Mouse (Mus musculus) stomach, embryonic 16.5 days (tissue): ENCODE measurements at regions not wholly inside any gene's neighbourhood (a gene's known extent, or its start where the extent isn't known, plus 50 kb on each side); places are given as distances from the start of the nearest gene placed in this dataset.
"Not testable (repeated sequence)": the region's sequence is repeated elsewhere in the genome, so short reads cannot be mapped to it uniquely, and the experiment has no call there.

Experiments
- ATAC-seq: fragments of 200-750 bp; cut with Nextera tagmentation; 2 replicates; pipeline ENCODE4 v1.8.0; 2017; ENCODE audit warnings: moderate number of reproducible peaks, moderate TSS enrichment; ENCODE audit not compliant: insufficient read depth, low FRiP score
- H3K27ac ChIP-seq: fragments of 300-500 bp; sonication (generic); 2 replicates; pipeline ENCODE4 v1.5.1; 2014; ENCODE audit warnings: low read length
- H3K27me3 ChIP-seq: fragments of 300-500 bp; sonication (generic); 2 replicates; pipeline ENCODE4 v1.6.1; 2014; ENCODE audit warnings: low read length, control low read depth, mixed read lengths; ENCODE audit not compliant: control insufficient read depth, insufficient read depth
- H3K36me3 ChIP-seq: fragments of 300-500 bp; sonication (generic); 2 replicates; pipeline ENCODE4 v1.6.1; 2014; ENCODE audit warnings: low read length; ENCODE audit not compliant: control insufficient read depth, insufficient read depth
- H3K4me1 ChIP-seq: fragments of 300-500 bp; sonication (generic); 2 replicates; pipeline ENCODE4 v1.6.1; 2014; ENCODE audit warnings: low read length, control low read depth, mixed read lengths; ENCODE audit not compliant: control insufficient read depth, insufficient read depth
- H3K4me2 ChIP-seq: fragments of 300-500 bp; sonication (generic); 2 replicates; pipeline ENCODE4 v1.6.1; 2014; ENCODE audit warnings: low read depth, low read length, mixed read lengths
- H3K4me3 ChIP-seq: fragments of 300-500 bp; sonication (generic); replicated peaks from 2 replicates; pipeline ENCODE4 v1.5.1; 2014; ENCODE audit warnings: mild to moderate bottlenecking, low read length
- H3K9ac ChIP-seq: fragments of 300-500 bp; sonication (generic); 2 replicates; pipeline ENCODE4 v1.6.1; 2014; ENCODE audit warnings: low read length
- H3K9me3 ChIP-seq: fragments of 300-500 bp; sonication (generic); replicated peaks from 2 replicates; pipeline ENCODE4 v1.6.1; 2016; ENCODE audit warnings: low read length, control low read depth; ENCODE audit not compliant: control insufficient read depth
- WGBS: fragments of 180-500 bp; shearing (Covaris S2); extraction: QIAGEN DNeasy Blood & Tissue Kit; methylation state at CpG from one replicate; pipeline ENCODE4 v1.1.7; 2014; 5-methylcytosine and 5-hydroxymethylcytosine counted together

GRCm38 (mm10) chr16:51048650-51049049, 457.7 kb upstream of the Ccdc54 start:
- WGBS = 27% methylated on average over 2 of the region's 2 CpGs
- Histone ChIP-seq H3K27ac (no peak overlapping the region), H3K36me3 (no peaks in the 10 kb centered on the region), H3K9me3 (no peaks in the 10 kb centered on the region), H3K4me2 (no peak overlapping the region), H3K4me1 (no peaks in the 10 kb centered on the region), H3K9ac (no peak overlapping the region), H3K27me3 (no peaks in the 10 kb centered on the region), H3K4me3 (no peak overlapping the region)
- ATAC-seq = no peak

GRCm38 (mm10) chr16:51048169-51048568, 457.2 kb upstream of the Ccdc54 start:
- Histone ChIP-seq H3K9me3 (no peaks in the 10 kb centered on the region), H3K9ac (no peak overlapping the region), H3K27ac (no peak overlapping the region), H3K4me1 (no peaks in the 10 kb centered on the region), H3K27me3 (no peaks in the 10 kb centered on the region), H3K4me3 (no peak overlapping the region), H3K36me3 (no peaks in the 10 kb centered on the region), H3K4me2 (no peak overlapping the region)
- no peak for ATAC-seq
- 70% methylated on average over 4 of the region's 4 CpGs for WGBS

- no peak for ATAC-seq
- Histone ChIP-seq H3K27me3 (no peaks in the 10 kb centered on the region), H3K36me3 (no peaks in the 10 kb centered on the region), H3K27ac (no peak overlapping the region), H3K4me2 (no peak overlapping the region), H3K9ac (no peak overlapping the region), H3K9me3 (no peaks in the 10 kb centered on the region), H3K4me1 (no peaks in the 10 kb centered on the region), H3K4me3 (no peak overlapping the region)
- WGBS = 75% methylated on average over 4 of the region's 4 CpGs
Observed at GRCm38 (mm10) chr16:51041311-51041710, 450.4 kb upstream of the Ccdc54 start.

GRCm38 (mm10) chr16:51002876-51003275, 411.9 kb upstream of the Ccdc54 start:
- no peak for ATAC-seq

GRCm38 (mm10) chr16:50964395-50964794, 373.4 kb upstream of the Ccdc54 start:
- no peak overlapping the region for H3K4me3 ChIP-seq
- ATAC-seq = no peak
- no peaks in the 10 kb centered on the region for H3K27me3 ChIP-seq
- no peak overlapping the region for H3K4me2 ChIP-seq
- H3K9ac ChIP-seq = no peak overlapping the region
- H3K27ac ChIP-seq = no peak overlapping the region
- no peaks in the 10 kb centered on the region for H3K9me3 ChIP-seq
- no peaks in the 10 kb centered on the region for H3K36me3 ChIP-seq
- 85% methylated on average over 2 of the region's 2 CpGs for WGBS
- H3K4me1 ChIP-seq = no peaks in the 10 kb centered on the region

More at GRCm38 (mm10) chr16:51002876-51003275, 411.9 kb upstream of the Ccdc54 start:
- Histone ChIP-seq H3K9ac (no peak overlapping the region), H3K27ac (no peak overlapping the region), H3K4me1 (no peaks in the 10 kb centered on the region), H3K9me3 (no peaks in the 10 kb centered on the region), H3K27me3 (no peaks in the 10 kb centered on the region), H3K36me3 (no peaks in the 10 kb centered on the region), H3K4me2 (no peak overlapping the region), H3K4me3 (no peak overlapping the region)

GRCm38 (mm10) chr16:50944091-50944490, 353.1 kb upstream of the Ccdc54 start:
- WGBS = 86% methylated on average over 4 of the region's 4 CpGs
- Histone ChIP-seq H3K9ac (no peak overlapping the region), H3K9me3 (no peaks in the 10 kb centered on the region), H3K27me3 (no peaks in the 10 kb centered on the region), H3K36me3 (no peaks in the 10 kb centered on the region), H3K4me1 (no peaks in the 10 kb centered on the region), H3K4me2 (no peak overlapping the region), H3K4me3 (no peak overlapping the region), H3K27ac (no peak overlapping the region)
- no peak for ATAC-seq

GRCm38 (mm10) chr16:50943581-50943980, 352.6 kb upstream of the Ccdc54 start:
- not testable (repeated sequence) for H3K4me2 ChIP-seq, ATAC-seq, H3K4me1 ChIP-seq, H3K27ac ChIP-seq, H3K27me3 ChIP-seq, H3K9me3 ChIP-seq, H3K9ac ChIP-seq, H3K36me3 ChIP-seq, H3K4me3 ChIP-seq
- 79% methylated on average over 6 of the region's 6 CpGs for WGBS

GRCm38 (mm10) chr16:50942291-50942690, 351.3 kb upstream of the Ccdc54 start:
- Histone ChIP-seq H3K27me3 (no peaks in the 10 kb centered on the region), H3K4me2 (no peak overlapping the region), H3K4me1 (no peaks in the 10 kb centered on the region), H3K4me3 (no peak overlapping the region), H3K9ac (no peak overlapping the region), H3K36me3 (no peaks in the 10 kb centered on the region), H3K27ac (no peak overlapping the region), H3K9me3 (no peaks in the 10 kb centered on the region)
- no peak for ATAC-seq

- no peak overlapping the region for H3K4me2 ChIP-seq
- H3K4me1 ChIP-seq = no peaks in the 10 kb centered on the region
- no peak overlapping the region for H3K4me3 ChIP-seq
- no peaks in the 10 kb centered on the region for H3K36me3 ChIP-seq
- WGBS = 38% methylated on average over 6 of the region's 6 CpGs
- H3K27me3 ChIP-seq = no peaks in the 10 kb centered on the region
- H3K9ac ChIP-seq = no peak overlapping the region
- no peak for ATAC-seq
- H3K27ac ChIP-seq = no peak overlapping the region
- no peaks in the 10 kb centered on the region for H3K9me3 ChIP-seq
Observed at GRCm38 (mm10) chr16:50939316-50939715, 348.4 kb upstream of the Ccdc54 start.

- WGBS = 49% methylated on average over 2 of the region's 2 CpGs
- no peak overlapping the region for H3K27ac ChIP-seq
- H3K9ac ChIP-seq = no peak overlapping the region
- H3K4me1 ChIP-seq = no peaks in the 10 kb centered on the region
- no peak overlapping the region for H3K4me3 ChIP-seq
- no peak for ATAC-seq
- H3K9me3 ChIP-seq = no peaks in the 10 kb centered on the region
- no peak overlapping the region for H3K4me2 ChIP-seq
- H3K36me3 ChIP-seq = no peaks in the 10 kb centered on the region
- H3K27me3 ChIP-seq = no peaks in the 10 kb centered on the region
Observed at GRCm38 (mm10) chr16:50907732-50908131, 316.8 kb upstream of the Ccdc54 start.
